Mouse (Mus musculus): Measurements from ENCODE around the gene Ifit1.

DNA sequence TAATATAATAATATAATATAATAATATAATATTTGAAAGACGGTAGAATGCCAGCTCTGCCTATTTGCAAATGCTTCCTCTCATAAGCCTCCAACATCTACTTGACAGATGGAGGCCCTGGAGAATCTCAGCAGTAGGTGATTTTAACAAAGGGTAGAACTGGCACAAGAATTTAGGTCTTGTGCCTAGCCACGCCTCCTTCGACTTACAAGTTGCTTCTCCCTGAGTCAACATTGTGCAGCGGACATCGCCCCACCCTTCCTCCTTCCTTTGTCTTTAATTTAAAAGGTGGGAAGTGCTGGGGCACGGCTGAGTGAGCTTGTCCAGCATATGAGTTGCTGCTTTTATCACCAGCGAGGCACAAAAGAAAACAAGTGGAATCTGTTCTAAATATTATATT, 32.8 kb downstream of the Ifit1 start:
- TF ChIP-seq CTCF (IDR thresholded peaks at IDR 0.05; ENCODE audit: borderline replicate concordance, extremely low read depth, insufficient read depth, insufficient read length) (no peak), POLR2A (IDR thresholded peaks at IDR 0.05; ENCODE audit: borderline replicate concordance, extremely low read depth, insufficient read depth, insufficient read length, poor library complexity, severe bottlenecking) (no peak)

All from brain, embryonic 14.5 days (tissue).